Mouse (Mus musculus) heart, adult 2 months (tissue): ENCODE results near the gene Rpl3. TPM values are rescaled to one million over a fixed set of nuclear protein-coding genes. Genes with fewer than 3 reads are reported as not detected.

ENCODE experiments used
- DNase-seq, 2 experiments: peaks; one replicate each; pipeline ENCODE4 v3.0.0; 2021
- H3K27ac ChIP-seq: fragments of 200-600 bp; 2 replicates; pipeline ENCODE4 v1.8.1; 2022
- H3K27me3 ChIP-seq: fragments of 200-500 bp; 2 replicates; pipeline ENCODE4 v1.6.1; 2012; ENCODE audit warnings: mild to moderate bottlenecking, low read length, inconsistent platforms, mixed read lengths; ENCODE audit not compliant: control insufficient read depth, insufficient read depth
- H3K36me3 ChIP-seq: fragments of 200-500 bp; 2 replicates; pipeline ENCODE4 v1.6.1; 2012; ENCODE audit warnings: low read length, inconsistent platforms; ENCODE audit not compliant: control insufficient read depth, insufficient read depth
- H3K4me1 ChIP-seq: fragments of 200-500 bp; 2 replicates; pipeline ENCODE4 v1.6.1; 2011; ENCODE audit warnings: low read length; ENCODE audit not compliant: control insufficient read depth, insufficient read depth
- H3K4me3 ChIP-seq: fragments of 200-600 bp; 2 replicates; pipeline ENCODE4 v1.8.1; 2022
- H3K79me2 ChIP-seq: fragments of 200-500 bp; replicated peaks from 2 replicates; pipeline ENCODE4 v1.6.1; 2012; ENCODE audit warnings: mild to moderate bottlenecking, inconsistent platforms, low read length, moderate library complexity, mixed read lengths; ENCODE audit not compliant: control insufficient read depth, insufficient read depth
- H3K9ac ChIP-seq: fragments of 200-500 bp; 2 replicates; pipeline ENCODE4 v1.6.1; 2012; ENCODE audit warnings: low read depth, mild to moderate bottlenecking, control low read depth, inconsistent platforms, low read length, mixed read lengths
- CTCF ChIP-seq: fragments of 200-600 bp; IDR thresholded peaks from 2 replicates; pipeline ENCODE4 v1.8.1; 2022; ENCODE audit warnings: antibody characterized with exemption, mild to moderate bottlenecking, moderate library complexity
- EP300 ChIP-seq: fragments of 200-500 bp; IDR thresholded peaks from 2 replicates; pipeline ENCODE4 v1.6.1; 2011; ENCODE audit warnings: low read depth, low read length, control low read depth; ENCODE audit not compliant: insufficient read depth
- POLR2A ChIP-seq: fragments of 200-500 bp; IDR thresholded peaks from 2 replicates; pipeline ENCODE4 v1.6.1; 2011; ENCODE audit warnings: mild to moderate bottlenecking, low read depth, low read length, control low read depth; ENCODE audit not compliant: insufficient read depth
- WGBS: fragments of 180-500 bp; shearing (Covaris S2); methylation state at CpG from one replicate; pipeline ENCODE4 v1.1.7; 2018; 5-methylcytosine and 5-hydroxymethylcytosine counted together
- intact Hi-C: fragments of 180-260 bp; cut with DNase I; formaldehyde crosslinking; loops from one replicate; pipeline ENCODE4 v1.15.1; 2025
- polyA plus RNA-seq: library from polyadenylated mRNA; depleted of rRNA; stranded (reverse); fragments of >200 nt; gene quantifications from 2 replicates; pipeline ENCODE4 v1.2.3, GENCODE M21; 2012
- total RNA-seq, 2 experiments: library from RNA; stranded (reverse); gene quantifications; 2 replicates each; pipeline ENCODE4 v1.2.3; 2021

Rpl3 gene
- total and polyA plus RNA-seq, 3 experiments, result 137 to 201 (median 150) TPM

- intact Hi-C loops, result no loop called here
- 81% methylated on average over 6 of the region's 6 CpGs for WGBS
- Histone ChIP-seq H3K79me2 (no peaks in the 10 kb centered on the region), H3K9ac (no peak overlapping the region), H3K27ac (no peak overlapping the region), H3K4me1 (peaks cover 6% of the 10 kb centered on the region), H3K4me3 (no peak overlapping the region), H3K27me3 (no peaks in the 10 kb centered on the region), H3K36me3 (no peaks in the 10 kb centered on the region)
- no peak for TF ChIP-seq EP300
- no peak for TF ChIP-seq POLR2A
- no peak for TF ChIP-seq CTCF
- no peak for DNase-seq
These were observed 9.8 kb upstream of the Rpl3 start for GRCm38 (mm10) chr15:80101503-80101902.

- no peak for DNase-seq
- Histone ChIP-seq H3K27ac (no peak overlapping the region), H3K36me3 (no peaks in the 10 kb centered on the region), H3K27me3 (no peaks in the 10 kb centered on the region), H3K79me2 (no peaks in the 10 kb centered on the region), H3K4me3 (no peak overlapping the region), H3K9ac (no peak overlapping the region), H3K4me1 (peaks cover 6% of the 10 kb centered on the region)
- no peak for TF ChIP-seq EP300
- intact Hi-C loops, result no loop called here
- WGBS, result 62% methylated on average over 10 of the region's 10 CpGs
These were observed 9.2 kb upstream of the Rpl3 start for GRCm38 (mm10) chr15:80100871-80101270.

- 83% methylated on average over 3 of the region's 3 CpGs for WGBS
- intact Hi-C loops, result no loop called here
- DNase-seq, result no peak
- TF ChIP-seq POLR2A, result no peak
- Histone ChIP-seq H3K27me3 (no peaks in the 10 kb centered on the region), H3K27ac (no peak overlapping the region), H3K79me2 (no peaks in the 10 kb centered on the region), H3K36me3 (no peaks in the 10 kb centered on the region), H3K4me3 (no peak overlapping the region), H3K4me1 (peaks cover 6% of the 10 kb centered on the region), H3K9ac (no peak overlapping the region)
These were observed 8.5 kb upstream of the Rpl3 start for GRCm38 (mm10) chr15:80100196-80100595.

GRCm38 (mm10) chr15:80099477-80099876 lies 7.8 kb upstream of the Rpl3 start:
- H3K79me2 ChIP-seq, result no peaks in the 10 kb centered on the region
- no peak overlapping the region for H3K4me3 ChIP-seq
- H3K27me3 ChIP-seq, result no peaks in the 10 kb centered on the region
- WGBS, result 61% methylated on average over 3 of the region's 3 CpGs
- TF ChIP-seq POLR2A, result no peak
- TF ChIP-seq EP300, result no peak
- TF ChIP-seq CTCF, result no peak
- peaks cover 6% of the 10 kb centered on the region for H3K4me1 ChIP-seq
- no peak overlapping the region for H3K27ac ChIP-seq
- DNase-seq, result no peak
- H3K36me3 ChIP-seq, result no peaks in the 10 kb centered on the region
- intact Hi-C loops, result no loop called here
- no peak overlapping the region for H3K9ac ChIP-seq

- TF ChIP-seq EP300 (no peak), CTCF (no peak)
- intact Hi-C loops, result no loop called here
- peaks cover 6% of the 10 kb centered on the region for H3K4me1 ChIP-seq
- H3K9ac ChIP-seq, result no peak overlapping the region
- WGBS, result 24% methylated on average over 9 of the region's 9 CpGs
- no peaks in the 10 kb centered on the region for H3K36me3 ChIP-seq
- H3K4me3 ChIP-seq, result no peak overlapping the region
- no peak for DNase-seq
- no peak overlapping the region for H3K27ac ChIP-seq
- no peaks in the 10 kb centered on the region for H3K79me2 ChIP-seq
- H3K27me3 ChIP-seq, result no peaks in the 10 kb centered on the region
These were observed 7.1 kb upstream of the Rpl3 start for GRCm38 (mm10) chr15:80098809-80099208.

GRCm38 (mm10) chr15:80097999-80098461 lies 6.4 kb upstream of the Rpl3 start:
- Histone ChIP-seq H3K79me2 (no peaks in the 10 kb centered on the region), H3K27me3 (no peaks in the 10 kb centered on the region), H3K27ac (peak overlapping the region; percentile 49), H3K4me3 (no peak overlapping the region), H3K9ac (no peak overlapping the region), H3K4me1 (peaks cover 6% of the 10 kb centered on the region), H3K36me3 (no peaks in the 10 kb centered on the region)
- DNase-seq, result no peak
- TF ChIP-seq EP300 (no peak), POLR2A (no peak), CTCF (no peak)
- intact Hi-C loops, result no loop called here
- WGBS, result 25% methylated on average over 8 of the region's 8 CpGs
